Comparison of ENCODE assay signal across 9 mouse cellular contexts in genomic region chr7:122378473-122378872, GRCm38 (mm10).
DNase-seq lines count a peak whose midpoint lies in the region; ATAC-seq lines count a peak whose summit lies in the region.
"Had no signal": no experiment of that assay in that cellular context is flagged by ENCODE, and none has a peak within 500 bp of the region (broad histone marks: within the 10 kb centered on the region; RNA-seq: fewer than 3 reads in every experiment).

No protein-coding gene starts in this region.

- H3K4me3 ChIP-seq in kidney, embryonic 16.5 days (ENCODE audit: low read length): no peak overlapping the region
- no peak overlapping the region for H3K4me3 ChIP-seq in hindbrain, embryonic 13.5 days

- no peak overlapping the region for H3K4me2 ChIP-seq in kidney, embryonic 16.5 days (replicated peaks; ENCODE audit: low read depth, low read length)
- H3K4me2 ChIP-seq in hindbrain, embryonic 13.5 days: no peak overlapping the region

- no peaks in the 10 kb centered on the region for H3K9me3 ChIP-seq in kidney, embryonic 16.5 days (ENCODE audit: low read length)
- H3K9me3 ChIP-seq in hindbrain, embryonic 13.5 days: no peaks in the 10 kb centered on the region

- DNase-seq in cerebellum, adult 9-11 months: peak; percentile 59
- DNase-seq in cerebellum, adult 11 months: no peak
- DNase-seq in kidney, postnatal 25 days: peak; percentile 20 to 52
- DNase-seq in Muller cell, postnatal 12 days (ENCODE audit: inconsistent ontology term): peak; percentile 21
- DNase-seq in lung, postnatal 14 days: peak; percentile 13
- no peak for DNase-seq in spleen, adult 18-20 months

- no peak overlapping the region for H3K9ac ChIP-seq in kidney, embryonic 16.5 days (replicated peaks; ENCODE audit: low read length)
- H3K9ac ChIP-seq in hindbrain, embryonic 13.5 days: no peak overlapping the region

- no peaks in the 10 kb centered on the region for H3K36me3 ChIP-seq in kidney, embryonic 16.5 days (ENCODE audit: insufficient read depth, low read length)
- no peaks in the 10 kb centered on the region for H3K36me3 ChIP-seq in hindbrain, embryonic 13.5 days

- H3K27me3 ChIP-seq in kidney, embryonic 16.5 days (ENCODE audit: insufficient read depth, low read length): no peaks in the 10 kb centered on the region
- no peaks in the 10 kb centered on the region for H3K27me3 ChIP-seq in hindbrain, embryonic 13.5 days
- H3K27me3 ChIP-seq: CH12.LX had no signal

- H3K27ac ChIP-seq in kidney, embryonic 16.5 days (ENCODE audit: low read length): no peak overlapping the region
- no peak overlapping the region for H3K27ac ChIP-seq in hindbrain, embryonic 13.5 days

- ATAC-seq in kidney, embryonic 16.5 days (ENCODE audit: low FRiP score, low TSS enrichment): no peak
- ATAC-seq in hindbrain, embryonic 13.5 days (ENCODE audit: low FRiP score): no peak

- H3K4me1 ChIP-seq in kidney, embryonic 16.5 days (ENCODE audit: insufficient read depth, low read length): no peaks in the 10 kb centered on the region
- H3K4me1 ChIP-seq in hindbrain, embryonic 13.5 days (replicated peaks): peaks cover 20% of the 10 kb centered on the region

- 50% methylated on average over 10 of the region's 10 CpGs for WGBS in kidney, embryonic 16.5 days
- WGBS in hindbrain, embryonic 13.5 days: 50% methylated on average over 10 of the region's 10 CpGs

Comparison
In these comparisons a context has a peak if more than half of its experiments do, and no peak if none do; other contexts are left out.
1. DNase-seq: peak in cerebellum, adult 9-11 months (single experiment), kidney, postnatal 25 days (2 of 2), Muller cell, postnatal 12 days (single experiment) and lung, postnatal 14 days (single experiment); none in cerebellum, adult 11 months (single experiment) and spleen, adult 18-20 months (0 of 2).